Mouse (Mus musculus): ENCODE data around the gene Zbed6. TPM values are rescaled to one million over a fixed set of nuclear protein-coding genes. Genes with fewer than 3 reads are reported as not detected.

Zbed6 gene
- total and polyA plus RNA-seq, 2 experiments, result 2.0 to 9.4 TPM

GRCm38 (mm10) chr1:133645652-133646051 lies 15.0 kb downstream of the Zbed6 start:
- Histone ChIP-seq H3K9ac (ENCODE audit: low read depth, low read length) (no peak overlapping the region), H3K4me1 (ENCODE audit: control insufficient read depth, insufficient read depth, low read length) (peaks cover 6% of the 10 kb centered on the region; the same call in 1 of the 2 replicates), H3K27ac (replicated peaks; ENCODE audit: insufficient read depth, low read depth, low read length) (no peak overlapping the region; the same call in 1 of the 2 replicates), H3K27me3 (ENCODE audit: control insufficient read depth, insufficient read depth, low read length) (no peaks in the 10 kb centered on the region), H3K4me3 (ENCODE audit: insufficient read depth, low read depth, low read length) (no peak overlapping the region), H3K79me2 (ENCODE audit: control insufficient read depth, insufficient read depth, low read length) (peaks cover 23% of the 10 kb centered on the region; the same call in 1 of the 2 replicates), H3K36me3 (ENCODE audit: control insufficient read depth, insufficient read depth, low read length) (peaks cover 57% of the 10 kb centered on the region)
- peak; percentile 68 for DNase-seq (ENCODE audit: extremely low read depth, low read depth, low spot score)
- WGBS, result 32% methylated on average over 5 of the region's 5 CpGs
- TF ChIP-seq CTCF (IDR thresholded peaks at IDR 0.05; ENCODE audit: low read depth, low read length) (no peak), POLR2A (IDR thresholded peaks at IDR 0.05; ENCODE audit: extremely low read depth, insufficient read depth, low read length) (no peak)

DNA sequence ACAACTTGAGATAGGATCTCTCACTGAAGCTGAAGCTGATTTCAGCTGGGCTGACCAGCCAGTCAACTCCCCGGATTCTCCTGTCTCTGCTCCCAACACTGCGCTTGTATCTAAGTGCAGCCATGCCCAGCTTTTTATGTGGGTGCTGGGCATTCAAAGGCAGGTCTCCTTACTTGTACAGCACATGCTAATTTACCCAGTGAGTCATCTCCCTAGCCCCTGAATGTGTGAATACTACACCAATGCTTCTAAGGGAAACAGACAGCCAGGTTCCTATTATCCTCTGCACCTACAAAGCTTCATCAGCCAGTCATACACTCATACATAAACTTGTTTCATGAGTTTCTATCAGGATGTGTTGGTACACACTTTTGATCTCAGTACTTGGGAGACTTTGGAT lies 19.5 kb downstream of the Zbed6 start:
- no peak overlapping the region for H3K9ac ChIP-seq (ENCODE audit: low read depth, low read length)
- WGBS, result 90% methylated on average over 2 of the region's 2 CpGs
- no peak for TF ChIP-seq POLR2A (IDR thresholded peaks at IDR 0.05; ENCODE audit: extremely low read depth, insufficient read depth, low read length)
- no peak for TF ChIP-seq CTCF (IDR thresholded peaks at IDR 0.05; ENCODE audit: low read depth, low read length)
- H3K27me3 ChIP-seq (ENCODE audit: control insufficient read depth, insufficient read depth, low read length), result no peaks in the 10 kb centered on the region
- no peak overlapping the region for H3K27ac ChIP-seq (replicated peaks; ENCODE audit: insufficient read depth, low read depth, low read length)
- no peaks in the 10 kb centered on the region for H3K4me1 ChIP-seq (ENCODE audit: control insufficient read depth, insufficient read depth, low read length)
- H3K36me3 ChIP-seq (ENCODE audit: control insufficient read depth, insufficient read depth, low read length), result peaks cover 86% of the 10 kb centered on the region
- DNase-seq (ENCODE audit: extremely low read depth, low read depth, low spot score), result no peak
- no peak overlapping the region for H3K4me3 ChIP-seq (ENCODE audit: insufficient read depth, low read depth, low read length)
- peaks cover 18% of the 10 kb centered on the region; the same call in 1 of the 2 replicates for H3K79me2 ChIP-seq (ENCODE audit: control insufficient read depth, insufficient read depth, low read length)

GRCm38 (mm10) chr1:133638517-133638916 lies 22.2 kb downstream of the Zbed6 start:
- no peak overlapping the region for H3K9ac ChIP-seq (ENCODE audit: low read depth, low read length)
- peaks cover 82% of the 10 kb centered on the region for H3K36me3 ChIP-seq (ENCODE audit: control insufficient read depth, insufficient read depth, low read length)
- 96% methylated on average over 6 of the region's 6 CpGs for WGBS
- DNase-seq (ENCODE audit: extremely low read depth, low read depth, low spot score), result no peak
- TF ChIP-seq POLR2A (IDR thresholded peaks at IDR 0.05; ENCODE audit: extremely low read depth, insufficient read depth, low read length) (no peak), CTCF (IDR thresholded peaks at IDR 0.05; ENCODE audit: low read depth, low read length) (no peak)
- peaks cover 8% of the 10 kb centered on the region; the same call in 1 of the 2 replicates for H3K79me2 ChIP-seq (ENCODE audit: control insufficient read depth, insufficient read depth, low read length)
- H3K27ac ChIP-seq (replicated peaks; ENCODE audit: insufficient read depth, low read depth, low read length), result no peak overlapping the region
- no peak overlapping the region for H3K4me3 ChIP-seq (ENCODE audit: insufficient read depth, low read depth, low read length)
- H3K27me3 ChIP-seq (ENCODE audit: control insufficient read depth, insufficient read depth, low read length), result no peaks in the 10 kb centered on the region
- H3K4me1 ChIP-seq (ENCODE audit: control insufficient read depth, insufficient read depth, low read length), result no peaks in the 10 kb centered on the region

- peaks cover 4% of the 10 kb centered on the region; the same call in 1 of the 2 replicates for H3K79me2 ChIP-seq (ENCODE audit: control insufficient read depth, insufficient read depth, low read length)
- TF ChIP-seq POLR2A (IDR thresholded peaks at IDR 0.05; ENCODE audit: extremely low read depth, insufficient read depth, low read length) (no peak), CTCF (IDR thresholded peaks at IDR 0.05; ENCODE audit: low read depth, low read length) (no peak)
- no peaks in the 10 kb centered on the region for H3K4me1 ChIP-seq (ENCODE audit: control insufficient read depth, insufficient read depth, low read length)
- H3K4me3 ChIP-seq (ENCODE audit: insufficient read depth, low read depth, low read length), result no peak overlapping the region
- H3K27me3 ChIP-seq (ENCODE audit: control insufficient read depth, insufficient read depth, low read length), result no peaks in the 10 kb centered on the region
- WGBS, result 90% methylated on average over 2 of the region's 2 CpGs
- DNase-seq (ENCODE audit: extremely low read depth, low read depth, low spot score), result no peak
- H3K36me3 ChIP-seq (ENCODE audit: control insufficient read depth, insufficient read depth, low read length), result peaks cover 84% of the 10 kb centered on the region
- H3K9ac ChIP-seq (ENCODE audit: low read depth, low read length), result no peak overlapping the region
- H3K27ac ChIP-seq (replicated peaks; ENCODE audit: insufficient read depth, low read depth, low read length), result no peak overlapping the region
Measured at GRCm38 (mm10) chr1:133632168-133632567, 28.5 kb downstream of the Zbed6 start.

DNA sequence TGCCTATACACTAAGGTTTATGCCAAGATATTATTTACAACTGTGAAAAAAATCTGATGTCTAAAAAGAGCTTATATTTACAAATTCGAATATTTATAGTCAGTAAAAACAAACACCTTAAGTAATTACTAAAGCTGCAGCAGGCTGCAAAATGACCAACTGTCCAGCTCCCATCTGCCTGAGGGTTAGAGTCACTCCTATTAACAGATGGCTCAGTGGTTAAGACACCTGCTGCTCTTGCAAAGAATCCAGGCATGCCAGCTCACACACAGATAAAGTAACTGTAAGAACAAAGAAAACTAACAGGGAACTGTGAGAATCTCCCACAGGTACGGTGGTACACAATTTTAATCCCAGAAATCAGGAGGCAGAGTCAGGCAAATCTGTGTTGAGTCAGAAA lies 35.6 kb downstream of the Zbed6 start:
- 73% methylated on average over 2 of the region's 2 CpGs for WGBS
- Histone ChIP-seq H3K27me3 (ENCODE audit: control insufficient read depth, insufficient read depth, low read length) (no peaks in the 10 kb centered on the region), H3K27ac (replicated peaks; ENCODE audit: insufficient read depth, low read depth, low read length) (no peak overlapping the region)

DNA sequence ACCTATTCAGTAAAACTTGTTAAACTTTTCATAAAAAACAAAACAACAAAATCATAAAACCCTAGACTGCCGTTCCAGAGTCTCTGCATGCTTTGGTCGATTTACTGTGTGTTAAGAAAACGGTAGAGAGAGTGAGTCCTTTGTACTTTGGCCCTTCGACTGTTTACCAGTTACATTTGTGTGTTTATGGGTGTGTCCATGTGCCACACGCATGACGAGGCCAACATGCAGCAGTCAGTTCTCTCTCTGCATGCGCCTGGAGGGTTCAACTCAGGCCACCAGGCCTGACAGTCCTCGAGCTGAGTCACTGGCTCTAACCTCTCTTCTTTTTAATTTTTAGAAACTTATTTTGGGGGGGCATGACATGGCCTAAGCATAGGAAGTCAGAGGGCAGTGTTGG lies 42.4 kb downstream of the Zbed6 start:
- Histone ChIP-seq H3K36me3 (ENCODE audit: control insufficient read depth, insufficient read depth, low read length) (peaks cover 33% of the 10 kb centered on the region), H3K9ac (ENCODE audit: low read depth, low read length) (no peak overlapping the region), H3K27ac (replicated peaks; ENCODE audit: insufficient read depth, low read depth, low read length) (peak overlapping the region; percentile 80), H3K4me3 (ENCODE audit: insufficient read depth, low read depth, low read length) (no peak overlapping the region), H3K79me2 (ENCODE audit: control insufficient read depth, insufficient read depth, low read length) (no peaks in the 10 kb centered on the region), H3K4me1 (ENCODE audit: control insufficient read depth, insufficient read depth, low read length) (peaks cover 12% of the 10 kb centered on the region), H3K27me3 (ENCODE audit: control insufficient read depth, insufficient read depth, low read length) (no peaks in the 10 kb centered on the region)
- TF ChIP-seq CTCF (IDR thresholded peaks at IDR 0.05; ENCODE audit: low read depth, low read length) (no peak), POLR2A (IDR thresholded peaks at IDR 0.05; ENCODE audit: extremely low read depth, insufficient read depth, low read length) (no peak)
- DNase-seq (ENCODE audit: extremely low read depth, low read depth, low spot score), result peak; percentile 90
- WGBS, result 21% methylated on average over 8 of the region's 8 CpGs

More for the DNA sequence above, 35.6 kb downstream of the Zbed6 start:
- Histone ChIP-seq H3K9ac (ENCODE audit: low read depth, low read length) (no peak overlapping the region), H3K4me3 (ENCODE audit: insufficient read depth, low read depth, low read length) (no peak overlapping the region), H3K36me3 (ENCODE audit: control insufficient read depth, insufficient read depth, low read length) (peaks cover 84% of the 10 kb centered on the region), H3K79me2 (ENCODE audit: control insufficient read depth, insufficient read depth, low read length) (no peaks in the 10 kb centered on the region), H3K4me1 (ENCODE audit: control insufficient read depth, insufficient read depth, low read length) (no peaks in the 10 kb centered on the region)
- DNase-seq (ENCODE audit: extremely low read depth, low read depth, low spot score), result no peak
- TF ChIP-seq POLR2A (IDR thresholded peaks at IDR 0.05; ENCODE audit: extremely low read depth, insufficient read depth, low read length), result no peak
- no peak for TF ChIP-seq CTCF (IDR thresholded peaks at IDR 0.05; ENCODE audit: low read depth, low read length)

Measured in liver, adult 2 months (tissue).